Mouse (Mus musculus) cerebellum, adult 2 months (tissue): ENCODE data around the gene Has3.

Experiments
- CTCF ChIP-seq: fragments of 200-500 bp; IDR thresholded peaks from 2 replicates; pipeline ENCODE4 v1.5.1; 2011; ENCODE audit warnings: low read depth, mild to moderate bottlenecking, control low read depth, low read length, moderate library complexity, borderline replicate concordance; ENCODE audit not compliant: insufficient read depth
- POLR2A ChIP-seq: fragments of 200-500 bp; IDR thresholded peaks from 2 replicates; pipeline ENCODE4 v1.6.1; 2011; ENCODE audit warnings: low read length, control low read depth, borderline replicate concordance; ENCODE audit not compliant: insufficient read depth

- no peak for TF ChIP-seq CTCF
- no peak for TF ChIP-seq POLR2A
Observed at GRCm38 (mm10) chr8:106933506-106934143, 63.6 kb downstream of the Has3 start.
